Mouse (Mus musculus): ENCODE results near the gene H2-Ob.

DNA sequence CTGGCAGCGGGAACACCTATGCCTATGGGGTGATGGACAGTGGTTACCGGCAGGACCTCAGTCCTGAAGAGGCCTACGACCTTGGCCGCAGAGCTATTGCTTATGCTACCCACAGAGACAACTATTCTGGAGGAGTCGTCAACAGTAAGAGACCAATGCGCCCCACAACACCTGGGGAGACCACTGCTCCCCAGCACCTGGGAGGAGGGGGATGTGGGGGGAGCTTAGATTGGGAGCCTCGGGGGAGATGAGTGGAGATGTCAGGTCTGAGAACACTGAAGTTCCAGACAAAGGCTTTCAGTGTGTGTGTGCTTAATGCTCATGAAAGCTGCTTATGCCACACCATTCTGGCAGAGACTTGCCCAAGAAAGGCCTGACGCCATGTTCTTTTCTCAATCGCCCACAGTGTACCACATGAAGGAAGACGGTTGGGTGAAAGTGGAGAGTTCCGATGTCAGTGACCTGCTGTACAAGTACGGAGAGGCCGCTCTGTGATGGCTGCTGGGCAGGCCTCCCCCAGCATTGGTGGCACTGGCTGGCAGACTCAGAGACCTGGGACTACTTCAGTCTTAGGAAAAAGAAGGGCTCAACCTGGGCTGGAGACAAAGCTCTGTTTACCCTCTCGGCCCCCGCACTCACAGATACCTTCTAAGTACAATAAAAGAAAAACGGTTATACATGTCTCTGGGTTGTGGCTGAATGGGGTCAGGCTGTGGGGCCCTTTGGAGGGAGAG is 37.8 kb upstream of the H2-Ob start:
- TF ChIP-seq CTCF (IDR thresholded peaks at IDR 0.05; ENCODE audit: low read depth, low read length), result no peak
- TF ChIP-seq POLR2A (IDR thresholded peaks at IDR 0.05; ENCODE audit: borderline replicate concordance, low read depth, low read length), result no peak
